Mouse (Mus musculus) adrenal gland, postnatal 36 days (tissue): ENCODE measurements around the gene Zfp473. TPM values are rescaled to one million over a fixed set of nuclear protein-coding genes. Genes with fewer than 3 reads are reported as not detected.
A peak's percentile ranks its signal among the peaks of the same experiment; 100 is the strongest.
"Not testable (repeated sequence)": the region's sequence is repeated elsewhere in the genome, so short reads cannot be mapped to it uniquely, and the experiment has no call there.

ENCODE experiments used
- DNase-seq, 2 experiments: peaks; one replicate each; pipeline ENCODE4 v3.0.0; 2021; ENCODE audit warnings: mixed read lengths in 1 of 2
- total RNA-seq, 2 experiments: library from RNA; stranded (reverse); gene quantifications; 2 replicates each; pipeline ENCODE4 v1.2.3; 2021

The Zfp473 gene
- total RNA-seq, 2 experiments from 2014 or later = 0.49 to 0.70 TPM

DNA sequence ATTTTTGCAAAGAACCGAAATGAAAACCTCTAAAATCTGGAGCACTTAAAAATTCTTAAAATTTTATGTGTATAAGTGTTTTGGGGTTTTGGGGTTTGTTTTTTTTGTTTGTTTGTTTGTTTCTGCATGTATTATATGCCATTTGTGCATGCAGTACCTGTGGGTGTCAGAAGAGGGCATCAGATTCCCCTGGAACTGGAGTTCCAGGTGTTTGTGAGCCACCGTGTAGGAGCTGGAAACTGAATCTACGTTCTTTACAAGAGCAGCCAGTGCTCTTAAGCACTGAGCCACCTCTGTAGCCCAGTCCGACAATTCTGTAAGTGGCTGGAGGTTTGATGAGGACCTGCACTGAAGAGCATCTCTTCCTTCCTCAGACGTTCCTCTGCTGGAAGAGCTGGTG lies 41.0 kb downstream of the Zfp473 start:
- no peak for DNase-seq

- DNase-seq = no peak
These were observed 42.3 kb downstream of the Zfp473 start, which contains the start of gene Izumo2 for GRCm38 (mm10) chr7:44708574-44708973. TSS of gene Izumo2 (plus strand) at chr7:44708742.

GRCm38 (mm10) chr7:44708093-44708492 lies 42.8 kb downstream of the Zfp473 start:
- DNase-seq = not testable (repeated sequence)

GRCm38 (mm10) chr7:44707169-44707675 lies 43.6 kb downstream of the Zfp473 start:
- DNase-seq = peak; percentile 28 to 30

DNA sequence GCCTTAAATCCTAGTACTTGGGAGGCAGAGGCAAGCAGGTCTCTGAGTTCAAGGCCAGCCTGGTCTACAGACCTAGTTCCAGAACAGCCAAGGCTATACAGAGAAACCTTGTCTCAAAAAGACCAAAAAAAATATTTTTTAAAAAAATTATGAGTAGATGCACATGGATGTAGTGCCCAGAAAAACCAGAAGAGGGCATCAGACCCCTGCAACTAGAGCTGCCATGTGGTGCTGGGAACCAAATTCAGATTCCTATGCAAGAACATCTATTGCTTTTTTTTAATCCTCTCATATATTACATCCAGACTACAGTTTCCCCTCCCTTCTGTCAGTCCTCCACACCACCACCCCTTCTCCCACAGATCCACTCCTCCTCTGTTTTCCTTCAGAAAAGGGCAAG lies 44.5 kb downstream of the Zfp473 start:
- DNase-seq = no peak

DNA sequence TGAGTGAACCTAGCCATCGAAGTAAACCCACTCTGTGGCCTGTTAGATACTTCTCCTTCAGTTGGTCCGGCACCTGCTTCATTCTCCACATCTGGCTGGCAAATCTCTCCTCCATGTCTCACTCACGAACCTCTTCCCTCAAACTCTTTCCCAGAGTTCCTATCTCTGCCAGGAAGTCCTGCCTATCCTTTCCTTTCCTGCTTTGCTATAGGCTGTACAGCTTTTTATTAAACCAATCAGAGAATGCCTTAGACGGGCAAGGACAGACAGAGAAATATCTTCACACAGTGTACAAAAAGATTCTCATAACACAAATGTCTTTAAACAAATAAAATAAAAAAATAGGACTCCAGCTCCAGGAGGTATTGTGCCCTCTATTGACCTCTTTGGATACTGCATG lies 45.8 kb downstream of the Zfp473 start:
- no peak for DNase-seq

GRCm38 (mm10) chr7:44704363-44704762 lies 46.5 kb downstream of the Zfp473 start:
- DNase-seq = peak; percentile 28 to 50

- peak in 1 of 2 experiments; percentile 19 for DNase-seq
These were observed 47.9 kb downstream of the Zfp473 start for GRCm38 (mm10) chr7:44702985-44703384.

- peak in 1 of 2 experiments; percentile 20 for DNase-seq
These were observed 48.9 kb downstream of the Zfp473 start for GRCm38 (mm10) chr7:44701921-44702320.

DNA sequence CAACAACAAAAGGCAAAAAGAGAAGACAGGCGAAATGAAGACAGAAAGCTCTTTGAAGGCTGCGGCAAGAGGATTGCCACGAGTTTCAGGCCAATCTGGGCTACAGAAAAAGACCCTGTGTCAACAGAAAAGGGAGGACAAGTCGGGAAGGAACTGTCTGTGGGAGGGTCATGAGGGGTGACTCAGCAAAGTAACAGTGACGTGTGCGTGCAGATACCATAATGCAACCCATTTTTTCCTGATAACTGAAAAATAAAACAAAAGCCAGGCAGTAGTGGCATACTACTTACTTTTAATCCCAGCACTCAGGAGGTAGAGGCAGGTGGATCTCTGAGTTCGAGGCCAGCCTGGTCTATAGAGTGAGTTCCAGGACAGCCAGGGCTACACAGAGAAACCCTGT lies 52.9 kb downstream of the Zfp473 start:
- no peak for DNase-seq

DNA sequence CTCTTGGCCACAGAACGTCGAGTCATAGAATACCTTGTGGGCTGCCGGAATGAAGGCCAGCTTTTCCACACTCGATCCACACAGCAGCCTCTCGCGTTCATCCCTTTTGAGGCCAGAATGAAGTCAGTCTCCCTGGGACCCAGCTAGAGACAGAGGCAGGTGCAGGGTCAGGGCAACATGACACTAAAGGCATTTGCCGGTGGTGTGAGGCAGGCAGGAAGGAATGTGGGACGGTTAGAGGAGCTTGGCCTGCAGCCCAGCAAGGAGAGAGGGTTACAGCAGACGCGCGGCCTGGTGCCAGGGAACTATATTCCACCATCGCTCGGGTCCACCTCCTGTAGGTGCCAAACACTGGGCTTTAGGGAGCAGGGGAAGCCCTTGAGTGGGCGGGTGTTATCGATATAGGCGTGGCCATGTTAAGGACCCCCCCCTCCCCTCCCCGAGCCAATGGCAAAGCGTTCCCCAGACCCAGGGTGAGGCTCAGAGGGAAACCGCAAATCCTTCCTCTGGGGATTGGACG lies 53.6 kb downstream of the Zfp473 start:
- DNase-seq = peak; percentile 82 to 86

- DNase-seq = no peak
These were observed 55.6 kb downstream of the Zfp473 start for GRCm38 (mm10) chr7:44695223-44695622.

DNA sequence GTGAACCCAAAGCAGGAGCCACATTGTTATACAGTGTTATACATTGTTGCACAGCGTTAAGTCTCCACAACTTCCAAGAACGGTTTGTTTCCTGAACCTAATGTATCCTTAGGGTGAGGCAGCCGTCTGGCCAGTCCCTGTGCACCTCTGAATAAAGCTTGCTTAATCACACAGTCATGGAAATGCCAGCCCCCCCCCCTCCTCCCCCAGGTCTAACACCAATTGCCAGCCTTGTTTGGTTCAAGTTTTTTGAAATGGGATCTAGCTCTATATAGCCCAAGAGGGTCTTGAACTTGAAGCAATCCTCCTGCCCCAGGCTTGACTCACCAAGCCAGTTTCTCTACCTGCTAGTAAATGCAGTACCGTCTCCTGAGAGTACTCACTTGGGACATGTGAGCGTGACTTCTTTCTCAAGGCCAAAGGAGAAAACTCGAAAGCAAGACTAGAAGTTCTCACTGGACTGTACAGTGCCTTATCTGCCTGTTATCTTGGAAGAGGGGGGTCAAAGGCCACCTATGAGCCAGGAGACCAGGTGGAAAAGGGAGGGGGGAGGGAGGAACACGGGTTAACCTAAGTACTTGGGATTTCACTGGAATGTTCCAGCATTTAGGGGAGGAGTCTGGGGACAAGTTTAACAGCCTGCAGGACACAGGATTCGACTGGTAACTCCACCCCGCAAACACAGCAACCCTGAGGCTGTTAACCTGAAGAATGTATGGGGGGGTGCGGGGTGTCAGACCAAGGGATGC lies 57.2 kb downstream of the Zfp473 start:
- DNase-seq = no peak

GRCm38 (mm10) chr7:44689331-44689730 lies 61.5 kb downstream of the Zfp473 start:
- no peak for DNase-seq

DNA sequence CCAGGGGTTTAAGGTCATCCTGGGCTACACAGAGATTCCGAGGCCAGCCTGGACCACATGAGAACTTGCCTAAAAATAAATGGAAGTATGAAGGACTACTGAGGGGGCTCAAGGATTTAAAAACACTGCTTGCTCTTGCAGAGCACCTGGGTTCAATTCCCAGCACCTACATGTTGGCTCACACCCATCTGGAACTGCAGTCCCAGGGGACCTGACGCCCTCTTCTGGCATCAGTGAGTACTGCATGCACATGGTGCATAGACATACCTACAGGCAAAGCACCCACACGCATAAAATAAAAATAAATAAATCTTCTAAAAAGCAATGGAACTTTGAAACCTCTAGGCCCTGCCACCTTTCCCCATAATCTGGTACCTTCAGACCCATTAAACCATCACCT lies 62.0 kb downstream of the Zfp473 start:
- DNase-seq = no peak

GRCm38 (mm10) chr7:44685531-44686402 lies 65.1 kb downstream of the Zfp473 start:
- peak; percentile 17 for DNase-seq

DNA sequence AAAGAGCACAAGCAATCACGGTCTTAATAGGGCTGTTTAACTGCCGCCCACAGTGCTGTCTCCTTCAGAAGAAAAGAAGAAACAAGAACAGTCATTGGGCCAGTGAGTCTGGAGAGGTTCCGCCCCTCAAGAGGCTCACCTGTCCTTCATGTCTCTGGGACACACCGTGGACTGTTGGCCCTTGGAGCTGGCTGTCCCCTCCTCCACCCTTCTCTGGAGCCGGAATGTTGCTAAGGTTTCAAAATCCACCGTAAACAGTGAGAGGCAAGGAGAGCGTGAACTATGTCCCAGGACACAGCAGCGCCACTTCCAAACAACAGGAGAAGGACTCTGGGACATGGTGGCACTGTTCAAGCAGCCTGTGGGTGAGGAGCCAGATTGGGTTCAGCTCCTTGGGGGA lies 67.2 kb downstream of the Zfp473 start:
- DNase-seq = no peak

Other genes with a start within 250 kb of the Zfp473 start
- gene Mybpc2, start 226.4 kb downstream of the Zfp473 start, total RNA-seq = not detected
- gene Spib, start 219.0 kb downstream of the Zfp473 start, total RNA-seq = under 1 TPM; 0.30 to 0.49 TPM
- 10 to 100 TPM; 12.6 to 17.0 TPM for gene Pold1, start 202.2 kb downstream of the Zfp473 start, total RNA-seq
- gene Nr1h2, start 197.1 kb downstream of the Zfp473 start, total RNA-seq = 100 to 1,000 TPM in 1 of 2 experiments, 10 to 100 TPM in 1; 98.5 to 113 TPM
- under 1 TPM; 0.40 to 0.89 TPM for gene Napsa, start 178.7 kb downstream of the Zfp473 start, total RNA-seq
- 1 to 10 TPM; 2.6 to 3.9 TPM for gene Kcnc3, start 160.4 kb downstream of the Zfp473 start, total RNA-seq
- gene Myh14, start 80.2 kb downstream of the Zfp473 start, total RNA-seq = 1 to 10 TPM; 3.0 to 4.9 TPM
- gene Izumo2, start 42.3 kb downstream of the Zfp473 start, total RNA-seq = not detected
- 10 to 100 TPM; 47.5 to 50.6 TPM for gene Vrk3, start 2.6 kb downstream of the Zfp473 start, total RNA-seq
- 10 to 100 TPM; 40.9 to 42.5 TPM for gene Nup62, start 65.0 kb upstream of the Zfp473 start, total RNA-seq
- gene Il4i1, start 65.3 kb upstream of the Zfp473 start, total RNA-seq = 1 to 10 TPM; 2.0 to 2.6 TPM
- 100 to 1,000 TPM; 135 to 151 TPM for gene Atf5, start 65.6 kb upstream of the Zfp473 start, total RNA-seq
- gene Akt1s1, start 97.9 kb upstream of the Zfp473 start, total RNA-seq = 100 to 1,000 TPM; 108 to 118 TPM
- 10 to 100 TPM; 54.1 to 73.4 TPM for gene Tbc1d17, start 98.0 kb upstream of the Zfp473 start, total RNA-seq
- gene Pnkp, start 106.1 kb upstream of the Zfp473 start, total RNA-seq = 10 to 100 TPM; 41.7 to 50.6 TPM
- gene Ptov1, start 118.7 kb upstream of the Zfp473 start, total RNA-seq = 100 to 1,000 TPM; 215 to 274 TPM
- 10 to 100 TPM; 86.1 to 97.1 TPM for gene Med25, start 141.7 kb upstream of the Zfp473 start, total RNA-seq
- 10 to 100 TPM; 24.9 to 25.8 TPM for gene Fuz, start 145.0 kb upstream of the Zfp473 start, total RNA-seq
- gene Ap2a1, start 178.4 kb upstream of the Zfp473 start, total RNA-seq = 100 to 1,000 TPM in 1 of 2 experiments, 10 to 100 TPM in 1; 95.0 to 106 TPM
- gene Tsks, start 192.2 kb upstream of the Zfp473 start, total RNA-seq = not detected
- 10 to 100 TPM in 1 of 2 experiments, 1 to 10 TPM in 1; 8.6 to 10.7 TPM for gene Cpt1c, start 223.8 kb upstream of the Zfp473 start, total RNA-seq
- 100 to 1,000 TPM; 236 to 262 TPM for gene Prmt1, start 235.5 kb upstream of the Zfp473 start, total RNA-seq
- gene Irf3, start 246.6 kb upstream of the Zfp473 start, total RNA-seq = 100 to 1,000 TPM in 1 of 2 experiments, 10 to 100 TPM in 1; 90.4 to 123 TPM
- gene Bcl2l12, start 247.7 kb upstream of the Zfp473 start, total RNA-seq = 10 to 100 TPM; 16.5 to 17.4 TPM